Mouse (Mus musculus) NIH3T3 (cell line): ENCODE results near the gene Actr1a.

Experiments used
- DNase-seq: peaks from one replicate; pipeline ENCODE4 v3.0.0-alpha.2; 2012; ENCODE audit warnings: low read depth

Gene Actr1a

GRCm38 (mm10) chr19:46399886-46400285 lies 4.3 kb upstream of the Actr1a start:
- DNase-seq = no peak

- no peak for DNase-seq
Observed at GRCm38 (mm10) chr19:46399372-46399771, 3.8 kb upstream of the Actr1a start.

- no peak for DNase-seq
Observed at GRCm38 (mm10) chr19:46398401-46398800, 2.9 kb upstream of the Actr1a start.

GRCm38 (mm10) chr19:46397436-46398001 lies 2.0 kb upstream of the Actr1a start:
- peak; percentile 54 for DNase-seq

GRCm38 (mm10) chr19:46396686-46397435 lies 1.3 kb upstream of the Actr1a start, which contains the start of gene Sufu:
Gene Sufu, plus strand, starts transcription at chr19:46396896.
- peak; percentile 100 for DNase-seq

- no peak for DNase-seq
Observed at GRCm38 (mm10) chr19:46396109-46396508, 561 bp upstream of the Actr1a start.

GRCm38 (mm10) chr19:46394712-46395108 lies 838 bp downstream of the Actr1a start:
- no peak for DNase-seq

- DNase-seq = peak; percentile 83
Observed at GRCm38 (mm10) chr19:46392018-46392417, 3.5 kb downstream of the Actr1a start.

GRCm38 (mm10) chr19:46389872-46390271 lies 5.7 kb downstream of the Actr1a start:
- peak; percentile 48 for DNase-seq

- DNase-seq = no peak
Observed at GRCm38 (mm10) chr19:46382275-46382674, 13.3 kb downstream of the Actr1a start.

GRCm38 (mm10) chr19:46375891-46376290 lies 19.7 kb downstream of the Actr1a start:
- no peak for DNase-seq

- DNase-seq = peak; percentile 73
Observed at GRCm38 (mm10) chr19:46375489-46375888, 20.1 kb downstream of the Actr1a start.

- peak; percentile 37 for DNase-seq
Observed at GRCm38 (mm10) chr19:46374477-46375088, 21.0 kb downstream of the Actr1a start.

GRCm38 (mm10) chr19:46369204-46369603 lies 26.3 kb downstream of the Actr1a start:
- peak; percentile 91 for DNase-seq

- no peak for DNase-seq
Observed at GRCm38 (mm10) chr19:46367798-46368590, 27.6 kb downstream of the Actr1a start.

- no peak for DNase-seq
Observed at GRCm38 (mm10) chr19:46363294-46364009, 32.1 kb downstream of the Actr1a start.

- no peak for DNase-seq
Observed at GRCm38 (mm10) chr19:46362104-46362503, 33.4 kb downstream of the Actr1a start.

- DNase-seq = no peak
Observed at GRCm38 (mm10) chr19:46358381-46358780, 37.2 kb downstream of the Actr1a start.

GRCm38 (mm10) chr19:46357344-46358280 lies 37.9 kb downstream of the Actr1a start:
- DNase-seq = no peak

GRCm38 (mm10) chr19:46356701-46357138 lies 38.8 kb downstream of the Actr1a start:
- peak; percentile 71 for DNase-seq
